Mouse (Mus musculus) layer of hippocampus, adult 11-12 months (tissue): ENCODE measurements around the gene Iqcf3.
"Not testable (repeated sequence)": the region's sequence is repeated elsewhere in the genome, so short reads cannot be mapped to it uniquely, and the experiment has no call there.

ENCODE experiments used
- DNase-seq: peaks from one replicate; pipeline ENCODE4 v3.0.0; 2022; ENCODE audit warnings: low spot score

Gene Iqcf3

DNA sequence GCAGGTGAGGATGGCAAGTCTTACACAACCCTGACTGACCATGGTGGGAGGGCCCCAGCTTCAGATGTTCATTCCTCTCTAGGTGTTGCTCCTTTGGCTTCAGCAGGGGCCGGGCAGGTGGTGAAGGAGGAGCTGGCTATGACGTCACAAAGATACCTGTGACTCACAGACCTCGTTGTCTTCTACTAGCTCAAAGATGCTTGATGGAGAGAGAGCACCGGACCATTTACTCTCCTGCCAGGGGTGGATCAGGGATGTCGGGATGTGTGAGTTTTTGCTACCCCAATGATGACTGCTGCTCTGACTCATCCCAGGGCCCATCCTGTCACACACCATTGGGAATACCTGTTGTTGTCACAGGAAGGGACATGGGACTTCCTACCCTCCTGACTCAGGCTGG is at the start of gene Iqcf3:
Iqcf3 (minus strand) TSS at position 101 of the 400 bp plus-strand sequence.
- no peak for DNase-seq

DNA sequence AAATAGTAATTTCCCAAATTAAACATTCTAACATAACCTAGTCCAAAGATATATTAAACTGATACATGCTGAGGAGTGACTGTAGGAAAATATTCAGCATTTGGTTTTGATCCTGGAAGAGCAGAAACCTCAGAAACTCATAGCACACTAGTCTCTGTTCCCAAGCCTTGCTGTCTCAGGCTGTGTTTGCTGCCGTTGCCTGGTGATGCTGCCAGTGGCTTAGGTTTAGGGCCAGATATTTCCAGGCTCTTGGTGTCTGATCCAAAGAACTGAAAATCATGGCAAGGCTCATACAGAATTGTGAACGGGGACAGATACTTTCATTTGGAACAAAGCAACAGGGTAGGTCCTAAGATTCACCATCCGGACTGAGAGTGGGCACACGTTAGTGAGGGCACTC is 49.3 kb upstream of the Iqcf3 start:
- no peak for DNase-seq

DNA sequence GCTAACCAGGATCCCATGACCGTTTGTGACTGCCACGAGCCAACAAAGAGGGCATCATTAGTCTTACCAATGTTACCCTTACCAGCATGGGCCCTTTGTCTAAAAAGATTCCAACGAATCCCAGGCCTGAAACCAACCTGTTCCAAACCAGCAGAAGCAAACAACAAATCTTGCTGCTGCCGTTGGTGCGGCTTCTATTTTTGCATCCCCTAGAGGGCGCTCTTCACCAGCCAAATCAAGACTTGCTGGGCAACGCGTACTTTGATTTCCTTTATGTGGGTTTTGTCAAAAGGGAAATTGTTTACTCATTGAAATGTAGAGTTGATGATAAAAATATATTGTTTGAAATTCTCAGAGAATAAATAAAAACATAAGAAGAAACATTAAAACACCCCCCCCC is 39.1 kb upstream of the Iqcf3 start:
- peak; percentile 68 for DNase-seq

DNA sequence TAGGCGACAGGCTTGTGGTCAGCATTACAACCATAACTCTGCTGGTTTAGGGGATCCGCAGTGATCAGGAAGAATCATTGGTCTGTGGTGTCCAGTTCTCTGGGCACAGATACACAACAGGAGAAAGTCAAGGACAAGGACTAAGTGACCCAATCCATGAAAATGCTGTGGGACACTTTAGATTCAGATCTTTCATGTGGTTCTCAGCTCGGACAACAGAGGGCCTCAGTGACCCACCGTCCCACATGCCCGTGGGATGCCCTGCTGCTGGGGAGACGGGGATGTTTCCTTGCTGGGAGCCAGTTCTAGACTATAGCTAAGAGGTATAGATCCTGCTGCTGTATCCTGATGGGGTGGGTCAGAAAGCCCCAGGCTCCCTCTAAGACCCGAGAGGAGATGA is 37.0 kb upstream of the Iqcf3 start:
- no peak for DNase-seq

DNA sequence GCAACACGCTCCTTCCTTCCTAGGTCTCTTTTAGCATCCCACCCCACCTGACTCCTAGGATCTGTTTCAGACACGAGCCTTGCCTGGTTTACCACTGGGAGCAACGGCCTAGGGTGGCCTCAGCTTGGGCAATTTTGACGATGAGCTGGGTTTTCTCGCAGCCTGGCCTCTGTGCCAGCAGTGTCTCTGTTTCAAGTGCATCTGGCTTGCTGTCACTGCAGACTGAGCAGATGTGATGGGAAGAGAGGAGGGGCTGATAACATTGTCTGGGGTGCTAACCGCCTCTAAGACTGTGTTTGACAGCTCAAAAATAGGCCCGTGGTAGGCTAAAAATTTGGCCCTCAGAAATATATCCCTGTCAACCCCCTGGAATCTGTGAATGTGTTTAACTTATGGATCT is 34.4 kb upstream of the Iqcf3 start:
- DNase-seq = no peak

DNA sequence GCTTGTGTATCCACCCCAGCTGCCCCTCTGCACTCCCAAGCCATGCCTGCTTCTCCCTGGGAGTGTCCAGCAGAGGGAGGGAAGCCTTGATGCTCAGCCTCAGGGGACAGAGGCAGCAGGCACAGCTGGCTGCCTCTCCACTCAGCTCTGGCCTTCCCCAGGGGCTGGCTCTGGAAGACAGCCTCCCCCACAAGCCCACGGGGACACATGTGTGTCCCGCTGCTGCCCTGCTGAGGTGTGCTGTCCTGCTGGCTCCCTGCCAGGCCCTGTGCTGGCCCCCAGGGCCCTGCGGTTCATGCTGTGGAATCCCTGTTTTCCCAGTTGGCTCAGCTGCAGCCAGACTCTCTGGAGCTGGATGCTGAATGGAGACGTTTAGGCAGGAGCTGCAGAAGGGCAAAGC is 34.0 kb upstream of the Iqcf3 start:
- not testable (repeated sequence) for DNase-seq

DNA sequence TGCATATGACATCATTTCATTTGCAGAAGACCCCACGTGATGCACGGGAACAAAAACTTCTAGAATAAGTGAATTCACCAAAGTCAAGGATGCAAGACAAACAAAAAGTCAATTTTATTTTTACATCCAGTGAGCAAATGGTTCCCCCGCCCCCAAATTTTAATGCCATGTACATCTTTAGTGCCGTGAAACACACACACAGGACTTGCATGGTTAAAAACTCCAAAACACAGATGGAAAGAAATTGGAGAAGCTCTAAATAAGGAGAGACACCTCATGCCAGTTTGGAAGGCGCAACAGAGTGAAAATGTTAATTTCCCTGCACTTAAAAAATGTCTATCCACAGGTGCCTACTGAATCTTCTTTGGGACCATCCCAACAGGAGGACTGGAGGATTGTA is 30.7 kb upstream of the Iqcf3 start:
- DNase-seq = no peak

DNA sequence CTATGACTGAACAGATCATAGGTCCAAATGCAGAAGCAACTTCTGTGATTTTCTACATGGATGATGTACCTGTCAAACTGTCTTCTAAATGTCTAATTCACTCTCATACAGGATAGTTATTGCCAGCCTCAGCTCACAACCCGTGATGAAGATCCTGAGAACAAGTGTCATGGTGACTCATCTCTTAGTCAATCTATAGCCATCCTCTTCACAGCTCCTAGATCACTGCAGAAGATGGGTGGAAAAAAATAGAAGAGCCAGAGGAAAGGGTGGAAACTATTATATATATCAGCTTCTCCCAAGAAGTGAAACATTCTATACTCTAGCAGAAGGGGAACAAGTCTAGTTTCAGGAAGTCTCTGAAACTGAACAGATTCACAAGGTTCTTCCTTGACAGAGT is 21.1 kb upstream of the Iqcf3 start:
- DNase-seq = no peak

DNA sequence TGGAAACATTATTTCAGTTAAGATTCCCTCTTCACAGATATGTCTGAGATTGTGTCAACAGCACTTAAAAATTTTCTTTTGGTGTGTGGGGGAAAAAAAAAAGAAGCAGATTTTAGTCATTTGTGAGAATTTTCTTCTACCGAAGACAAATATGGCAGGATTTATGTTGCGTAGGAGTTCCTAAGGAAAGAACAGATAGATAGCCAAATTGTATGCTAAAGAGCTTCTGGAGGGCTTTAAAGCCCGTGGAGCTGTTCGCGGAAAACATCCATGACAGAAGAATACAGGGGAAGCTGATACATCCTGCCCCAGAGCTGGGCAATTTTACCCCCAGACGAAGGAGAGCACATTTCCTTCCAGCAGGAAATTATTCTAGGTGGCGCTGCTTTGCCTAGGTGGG is 18.6 kb upstream of the Iqcf3 start:
- DNase-seq = no peak

DNA sequence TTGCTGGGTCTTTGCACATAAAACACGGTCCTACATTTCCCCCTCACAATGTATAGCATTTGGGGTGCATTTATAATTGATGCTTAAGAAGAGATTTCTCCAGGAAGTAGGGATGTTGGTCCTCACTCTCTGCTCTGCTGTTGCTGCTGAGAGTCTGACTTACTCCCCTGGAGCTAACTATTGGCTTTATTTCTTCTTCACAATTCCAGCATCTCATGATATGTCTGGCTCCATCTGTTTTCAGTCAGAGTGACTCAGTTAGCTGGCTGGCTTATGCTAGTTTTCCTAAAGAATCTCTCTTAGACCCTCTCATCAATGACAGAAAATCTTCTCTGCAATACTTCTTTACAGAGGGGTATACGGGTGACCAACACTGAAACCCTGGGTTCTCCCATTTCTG is 14.7 kb upstream of the Iqcf3 start:
- DNase-seq = no peak

DNA sequence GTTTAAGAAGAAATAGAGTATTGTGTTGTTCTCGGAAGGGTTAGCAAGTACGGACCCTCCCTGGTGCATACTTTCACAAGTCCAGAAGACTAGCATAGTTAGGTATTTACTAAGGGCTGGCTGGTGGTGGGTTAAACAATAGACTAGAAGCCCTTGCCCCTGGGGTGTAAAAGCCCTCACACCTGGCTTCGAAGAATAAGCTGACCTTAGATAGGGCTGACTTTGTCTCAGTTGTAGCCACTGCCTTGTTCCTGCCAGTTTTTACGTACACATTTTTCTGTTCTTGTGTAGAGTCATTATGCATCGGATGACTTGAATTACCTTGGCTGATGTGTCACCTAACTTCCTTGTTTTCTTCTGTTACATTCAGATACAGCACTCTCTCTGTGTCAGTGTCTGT is 11.9 kb upstream of the Iqcf3 start:
- DNase-seq = no peak

DNA sequence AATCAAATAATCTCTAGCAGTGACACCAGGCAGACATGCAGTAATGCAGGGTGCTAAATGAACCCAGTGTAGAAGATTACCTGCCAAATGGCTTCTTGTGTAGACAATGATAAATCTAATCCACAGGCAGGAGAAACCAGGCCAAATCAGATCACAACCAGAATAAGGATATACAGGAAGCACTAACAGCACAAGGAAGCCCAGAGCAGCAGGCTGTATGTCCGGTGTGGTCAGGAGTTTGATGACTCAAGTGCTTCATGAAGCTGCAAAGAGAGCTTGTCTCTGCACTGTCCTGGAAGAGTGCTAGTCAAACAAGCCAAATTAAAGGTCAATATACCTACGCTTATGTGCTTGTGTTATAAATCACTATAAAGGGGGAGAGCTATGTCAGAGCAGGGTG is 10.8 kb upstream of the Iqcf3 start:
- DNase-seq = no peak

DNA sequence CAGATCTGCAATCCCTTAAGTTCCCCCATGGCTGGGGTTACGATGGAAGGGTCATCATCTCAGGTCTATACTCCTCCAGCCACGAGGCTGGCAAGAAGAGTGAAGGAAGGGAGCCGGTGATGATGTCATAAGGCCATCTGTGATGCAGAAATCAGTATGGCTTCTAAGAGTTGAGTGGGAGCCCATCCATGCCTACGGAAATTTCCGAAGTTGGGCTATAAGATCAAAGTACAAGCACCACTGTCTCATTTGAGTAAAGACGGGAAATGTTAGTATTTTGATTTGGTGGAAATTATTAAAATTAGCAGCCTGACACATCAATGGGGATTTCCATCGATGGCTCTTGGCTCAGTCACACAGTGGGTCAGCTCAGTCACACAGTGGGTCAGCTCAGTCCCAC is 9.5 kb upstream of the Iqcf3 start, which contains the start of gene Iqcf4:
Iqcf4 (minus strand) TSS at position 101 of the 400 bp plus-strand sequence.
- no peak for DNase-seq

DNA sequence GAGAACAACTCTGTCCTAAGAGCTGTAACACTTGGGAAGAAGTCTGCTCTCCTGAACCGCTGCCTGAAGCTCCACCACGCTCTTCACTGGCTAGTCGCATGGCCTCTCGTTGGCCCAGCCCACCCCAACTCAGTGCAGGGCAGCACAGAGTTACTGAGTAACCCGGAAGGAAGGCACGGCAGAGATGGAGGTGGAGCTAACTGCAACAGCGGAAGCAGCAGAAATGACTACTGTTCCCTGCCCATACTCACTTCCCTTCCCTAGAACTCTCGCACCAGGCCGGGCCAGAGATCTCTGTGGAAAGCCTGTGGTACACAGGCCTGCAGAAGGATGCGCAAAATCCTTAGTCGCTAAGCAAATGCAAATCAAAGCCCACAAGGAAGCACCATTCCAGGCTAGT is 5.0 kb upstream of the Iqcf3 start:
- DNase-seq = no peak

DNA sequence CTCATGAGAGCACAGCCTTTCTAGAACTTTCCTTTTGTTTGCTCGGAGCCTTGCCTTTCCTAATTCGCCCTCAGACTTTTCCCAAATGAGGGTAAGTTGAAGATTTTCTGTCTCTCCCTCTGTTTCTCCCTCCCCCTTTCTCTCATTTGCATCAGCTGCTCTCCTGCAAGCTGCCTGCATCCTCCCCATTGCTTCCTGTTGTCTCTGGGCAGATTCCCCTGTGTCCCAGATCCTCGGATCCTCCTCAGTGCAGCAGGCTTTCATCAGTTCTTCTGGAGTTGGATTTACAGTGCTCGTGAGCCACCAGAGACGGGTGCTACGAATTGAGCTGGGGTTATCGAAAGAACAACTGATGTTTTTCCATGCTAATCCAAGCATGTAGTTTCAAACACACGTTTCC is 2.6 kb upstream of the Iqcf3 start:
- no peak for DNase-seq

DNA sequence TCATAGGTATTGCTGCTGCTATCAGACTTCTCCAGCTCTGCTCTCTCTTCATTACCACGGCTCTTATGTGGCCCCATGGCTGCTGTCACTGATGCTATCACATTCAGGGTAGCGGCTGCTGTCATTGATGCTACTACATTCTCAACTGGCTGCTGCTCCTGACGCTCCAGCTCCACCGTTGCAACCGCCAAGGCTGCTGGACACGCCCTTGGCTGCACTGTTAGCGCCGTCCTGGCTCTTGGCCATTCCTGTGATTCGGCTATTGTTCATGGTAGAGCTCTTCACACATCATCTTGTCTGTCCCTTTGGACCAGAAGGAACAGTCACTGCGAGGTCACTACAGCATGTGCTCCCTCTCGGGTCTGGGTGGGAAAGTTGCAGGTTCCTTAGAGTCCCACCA is 860 bp upstream of the Iqcf3 start:
- no peak for DNase-seq

DNA sequence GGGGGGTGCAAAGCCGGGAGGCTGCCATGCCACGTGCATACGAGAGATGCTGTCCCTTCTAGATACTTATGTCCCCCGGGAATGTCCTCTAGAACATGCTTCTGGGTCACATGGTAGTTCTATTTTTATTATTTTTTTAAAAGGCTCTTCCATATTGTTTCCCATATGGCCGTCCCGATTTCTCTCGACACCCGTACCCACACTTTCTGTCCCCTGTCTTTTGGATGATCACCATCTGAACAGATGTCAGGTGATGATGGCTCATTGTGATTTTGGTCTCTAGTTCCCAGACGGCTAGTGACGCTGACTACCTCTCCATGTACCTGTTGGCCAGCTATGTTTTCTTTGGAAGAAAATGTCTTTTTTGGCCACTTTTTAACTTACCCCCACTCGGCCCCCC is 26.5 kb downstream of the Iqcf3 start:
- DNase-seq = peak; percentile 26

DNA sequence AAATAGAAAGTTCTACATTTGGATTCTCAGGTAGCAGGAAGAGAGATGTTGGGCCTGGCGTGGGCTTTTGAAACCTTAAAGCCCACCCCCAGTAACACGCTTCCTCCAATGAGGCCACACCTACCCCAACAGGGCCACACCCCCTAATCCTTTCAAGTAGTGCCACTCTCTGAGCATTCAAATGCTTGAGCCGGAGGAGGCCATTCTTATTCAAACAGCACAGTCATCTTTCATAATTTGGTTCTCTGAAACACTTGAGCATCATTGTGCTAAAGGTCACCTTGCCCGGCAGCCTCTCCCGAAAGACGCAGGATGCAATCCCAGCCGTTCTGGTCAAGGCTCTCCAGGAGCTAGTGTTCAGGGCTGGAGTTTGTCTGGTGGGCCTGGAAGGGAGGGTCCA is 27.1 kb downstream of the Iqcf3 start:
- DNase-seq = no peak

DNA sequence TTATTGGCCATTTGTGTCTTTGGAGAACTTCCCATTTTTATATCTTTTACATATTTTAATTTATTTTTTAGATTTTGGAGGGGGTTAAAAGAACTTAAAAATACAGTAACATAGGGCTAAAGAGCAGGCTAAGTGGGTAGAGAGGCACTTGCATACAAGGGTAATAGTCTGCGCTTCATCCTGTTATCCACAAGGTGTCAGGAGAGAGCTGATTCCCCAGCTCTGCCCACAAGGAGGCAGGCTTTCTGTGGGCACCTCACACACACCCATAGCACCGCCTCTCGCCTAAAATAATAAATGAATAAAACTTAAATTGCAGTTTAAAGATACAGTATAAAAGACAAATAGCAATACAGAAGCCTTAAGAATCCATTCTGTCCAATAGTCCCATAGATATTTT is 29.6 kb downstream of the Iqcf3 start:
- peak; percentile 16 for DNase-seq

DNA sequence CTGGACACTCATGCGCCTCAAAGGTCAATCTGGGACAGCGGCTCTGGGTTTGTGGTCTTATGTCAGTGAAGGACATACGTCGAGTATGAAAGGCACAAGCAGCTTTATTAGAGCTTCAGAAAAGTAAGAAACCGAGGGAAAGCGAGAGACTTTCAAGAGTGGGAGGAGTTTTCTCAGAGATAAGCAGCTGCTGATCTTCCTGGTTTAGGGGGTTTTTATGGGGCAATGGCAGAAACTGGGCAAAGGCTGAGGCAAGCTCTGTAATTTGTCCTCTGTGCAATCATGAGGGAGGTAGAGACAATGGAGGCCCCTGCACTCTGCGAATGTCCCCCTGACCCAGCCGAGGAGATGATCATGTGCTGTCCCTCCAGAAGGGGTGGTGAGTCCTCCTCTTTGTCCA is 41.5 kb downstream of the Iqcf3 start:
- DNase-seq = no peak

DNA sequence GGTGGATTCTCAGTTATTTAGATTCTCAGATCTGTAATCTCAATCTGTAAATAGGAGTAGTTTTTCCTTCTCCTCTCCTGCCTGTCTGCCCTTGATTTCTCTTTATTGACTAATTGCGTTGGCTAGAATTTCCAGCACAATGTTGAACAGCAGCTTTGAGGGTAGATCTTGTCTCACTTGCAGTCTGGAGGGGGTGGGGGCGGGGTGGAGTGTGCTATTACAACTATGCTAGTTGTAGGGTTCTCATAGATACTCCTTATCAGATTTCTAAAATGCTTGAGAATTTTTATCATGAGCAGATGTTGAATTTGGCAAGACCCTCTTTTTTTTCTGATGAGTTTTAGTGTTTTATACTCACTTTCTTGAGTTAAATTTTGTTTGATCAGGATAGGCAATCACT is 42.0 kb downstream of the Iqcf3 start:
- no peak for DNase-seq

DNA sequence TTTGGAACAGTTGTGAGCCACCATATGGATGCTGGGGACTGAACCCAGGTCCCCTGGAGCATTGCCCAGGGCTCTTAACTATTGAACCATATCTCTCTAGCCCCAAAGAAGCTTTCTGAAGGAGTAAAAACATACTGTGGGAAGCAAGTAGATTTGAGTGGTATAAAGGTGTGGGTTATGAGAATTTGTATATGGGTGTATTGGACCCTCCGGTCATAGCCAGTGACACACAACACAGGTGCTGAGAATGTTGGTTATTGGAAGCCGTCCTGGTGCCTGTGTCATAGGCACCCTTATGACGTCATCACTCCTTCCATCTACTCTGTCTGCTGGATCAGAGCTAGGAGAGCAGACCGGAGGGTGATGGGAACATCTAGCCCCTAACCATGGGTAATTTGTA is 47.2 kb downstream of the Iqcf3 start, which contains the start of gene Iqcf5:
Iqcf5 (plus strand) TSS at position 301 of the 400 bp plus-strand sequence.
- no peak for DNase-seq

DNA sequence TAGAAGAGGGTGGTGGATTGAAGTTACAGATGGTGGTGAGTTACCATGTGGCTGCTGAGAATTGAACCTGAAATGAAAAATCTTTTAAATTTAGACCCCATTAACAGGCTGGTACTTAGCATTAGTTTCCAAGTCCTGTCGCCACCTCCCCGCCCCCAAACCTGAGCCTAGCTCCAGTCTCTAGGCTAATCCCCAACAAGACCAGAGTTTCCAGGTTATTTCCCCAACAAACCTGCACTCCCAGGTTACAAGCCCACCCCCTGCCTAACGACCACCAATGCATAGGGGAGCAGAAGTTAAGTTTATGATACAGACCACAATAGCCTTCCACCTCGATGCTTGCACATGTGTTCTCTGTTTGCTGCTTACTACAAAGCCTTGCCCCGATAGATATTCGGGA is 47.9 kb downstream of the Iqcf3 start:
- no peak for DNase-seq

DNA sequence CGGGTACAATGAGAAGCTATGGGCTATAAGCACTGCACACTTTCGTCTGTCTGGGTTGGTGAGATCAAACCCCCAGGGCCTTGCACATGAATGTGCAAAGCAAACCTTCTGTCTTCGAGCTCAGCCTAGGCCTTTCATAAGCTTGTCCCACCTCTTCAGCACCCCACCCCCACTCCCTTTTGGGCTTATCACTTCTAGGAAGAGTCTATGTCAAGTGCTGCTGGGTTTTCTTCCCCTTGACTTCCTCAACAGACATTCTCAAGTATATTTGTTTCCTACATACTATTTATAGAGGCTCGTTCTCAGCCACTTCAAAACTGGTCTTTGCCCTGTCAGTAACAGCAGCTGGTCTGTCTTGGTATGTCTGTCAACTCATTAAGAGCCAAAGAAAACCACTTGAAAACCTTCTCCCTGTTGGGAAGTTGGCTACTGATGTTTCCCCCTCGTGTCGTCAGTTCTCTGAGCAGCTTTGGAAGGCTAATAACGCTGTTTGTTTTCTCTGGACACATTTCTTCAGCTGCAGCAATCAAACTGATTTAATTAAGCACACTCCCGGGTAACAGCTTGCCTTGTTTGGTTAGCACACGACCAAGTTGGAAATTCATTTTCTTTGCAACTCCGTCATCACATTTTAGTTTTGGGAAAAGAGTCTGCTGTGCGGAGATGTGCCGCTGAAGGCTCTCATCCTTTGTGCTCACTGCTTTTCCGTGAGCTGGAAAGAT is 48.5 kb downstream of the Iqcf3 start:
- DNase-seq = no peak
